Mouse (Mus musculus) bone marrow, adult 2 months (tissue): ENCODE measurements at regions not wholly inside any gene's neighbourhood (a gene's known extent, or its start where the extent isn't known, plus 50 kb on each side); places are given as distances from the start of the nearest gene placed in this dataset.

ENCODE experiments used
- CTCF ChIP-seq: fragments of 200-500 bp; IDR thresholded peaks from 2 replicates; pipeline ENCODE4 v1.5.1; 2011; ENCODE audit warnings: low read length, control low read depth; ENCODE audit not compliant: control insufficient read depth, insufficient read depth
- POLR2A ChIP-seq: fragments of 200-500 bp; IDR thresholded peaks from 2 replicates; pipeline ENCODE4 v1.6.1; 2011; ENCODE audit warnings: low read depth, mild to moderate bottlenecking, control low read depth, low read length, borderline replicate concordance; ENCODE audit not compliant: control insufficient read depth

GRCm38 (mm10) chr15:67799871-67800270, 1299.2 kb upstream of the Lrrc6 start:
- TF ChIP-seq CTCF = no peak
- TF ChIP-seq POLR2A = no peak
